Mouse (Mus musculus): ENCODE measurements around the gene Cyb5r4.
A peak's percentile ranks its signal among the peaks of the same experiment; 100 is the strongest.
"Not testable (repeated sequence)": the region's sequence is repeated elsewhere in the genome, so short reads cannot be mapped to it uniquely, and the experiment has no call there.

The Cyb5r4 gene

DNA sequence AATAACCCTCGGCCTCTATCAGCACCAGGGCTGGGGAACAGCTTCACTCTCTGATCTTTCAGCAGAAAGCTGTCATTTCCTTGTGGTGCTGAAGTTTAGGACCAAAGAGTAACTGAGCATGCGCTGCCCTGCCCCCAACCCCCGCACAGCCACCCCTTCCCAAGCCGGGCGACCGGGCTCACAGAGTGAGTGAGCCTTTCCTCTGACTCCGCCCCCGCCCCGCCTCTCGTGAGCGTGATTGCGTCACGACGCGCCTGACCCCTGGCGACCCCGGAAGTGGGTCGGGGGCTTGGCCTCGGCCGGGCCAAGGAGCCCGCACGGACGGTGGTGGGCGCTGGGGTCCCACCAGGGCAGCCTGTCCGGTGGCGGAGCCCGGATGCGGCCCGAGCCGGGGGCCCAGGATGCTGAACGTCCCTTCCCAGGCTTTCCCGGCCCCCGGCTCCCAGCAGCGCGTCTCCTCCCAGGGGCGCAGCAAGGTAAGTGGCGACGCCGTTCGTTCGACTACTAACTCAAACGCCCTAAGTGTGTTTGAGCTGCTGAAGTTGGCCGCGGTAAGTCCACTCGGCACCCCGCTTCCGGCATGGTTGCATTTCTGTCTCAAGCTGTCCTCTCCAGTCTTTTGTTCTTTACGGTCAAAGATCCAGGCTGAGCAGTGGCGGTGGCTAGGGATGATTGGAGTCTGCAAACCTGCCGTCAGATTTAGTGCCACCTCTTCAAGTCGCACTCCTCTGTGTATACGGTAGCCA lies at the start of gene Cyb5r4:
Gene Cyb5r4 (plus strand): TSS at position 237 of the 746 bp plus-strand sequence.
- peak; percentile 97 to 98 for DNase-seq

DNA sequence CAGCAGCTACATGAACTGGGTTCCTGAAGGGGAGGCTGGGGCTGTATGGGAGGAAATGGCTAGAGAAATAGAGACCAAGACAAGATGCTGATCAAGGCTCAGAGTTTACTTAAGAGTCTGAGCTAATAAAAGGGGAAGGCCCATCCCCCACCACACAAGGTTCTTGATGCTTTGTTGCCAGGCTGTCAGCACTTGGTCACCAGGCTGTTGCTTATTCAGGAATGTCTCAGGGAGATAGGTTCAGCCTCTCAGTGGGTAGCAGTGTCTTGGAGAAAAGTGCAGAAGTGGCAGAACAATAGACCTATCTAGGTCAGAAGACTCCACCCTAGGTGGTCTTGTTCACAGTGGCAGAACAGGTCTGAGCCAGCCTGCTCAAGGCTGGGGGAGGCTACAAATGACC lies 49.3 kb upstream of the Cyb5r4 start:
- DNase-seq = not testable (repeated sequence)

DNA sequence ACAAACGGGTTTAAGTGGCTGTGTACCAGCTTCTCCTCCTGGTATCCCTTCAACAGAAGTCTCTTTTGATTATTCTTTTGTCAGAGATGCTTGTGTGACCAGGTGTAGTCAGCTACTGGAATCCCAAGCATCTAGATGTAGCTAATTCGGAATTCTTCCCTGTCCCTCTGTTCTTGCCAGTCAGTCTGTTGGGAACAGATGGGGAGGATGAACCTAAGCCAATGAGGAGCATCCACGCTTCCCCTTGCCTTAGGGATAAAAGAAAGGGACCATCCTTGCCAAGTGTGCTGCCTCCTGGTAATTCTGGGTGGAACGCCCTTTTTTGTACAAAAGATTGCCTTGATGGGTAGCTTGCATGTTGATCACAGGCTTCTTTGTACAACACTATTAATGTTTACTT lies 48.3 kb upstream of the Cyb5r4 start:
- DNase-seq = no peak

DNA sequence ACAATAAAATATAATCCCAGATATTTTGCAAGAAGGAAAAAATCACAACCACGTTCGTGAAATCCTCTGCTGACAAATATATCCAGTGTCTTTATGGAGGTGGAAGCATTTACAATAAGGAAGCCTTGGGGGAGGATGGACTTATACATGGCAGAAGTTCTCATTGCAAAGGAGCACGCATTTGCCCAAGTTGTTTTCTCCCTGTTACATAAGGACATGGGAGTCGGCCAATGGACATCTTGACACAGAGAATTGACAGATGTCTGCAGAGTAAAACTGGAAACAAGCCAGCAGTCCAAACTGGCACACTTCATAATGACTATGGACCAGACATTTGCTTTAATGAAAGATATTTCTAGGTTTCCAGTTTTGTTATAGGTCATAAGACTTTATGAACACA lies 44.9 kb upstream of the Cyb5r4 start:
- no peak for DNase-seq

DNA sequence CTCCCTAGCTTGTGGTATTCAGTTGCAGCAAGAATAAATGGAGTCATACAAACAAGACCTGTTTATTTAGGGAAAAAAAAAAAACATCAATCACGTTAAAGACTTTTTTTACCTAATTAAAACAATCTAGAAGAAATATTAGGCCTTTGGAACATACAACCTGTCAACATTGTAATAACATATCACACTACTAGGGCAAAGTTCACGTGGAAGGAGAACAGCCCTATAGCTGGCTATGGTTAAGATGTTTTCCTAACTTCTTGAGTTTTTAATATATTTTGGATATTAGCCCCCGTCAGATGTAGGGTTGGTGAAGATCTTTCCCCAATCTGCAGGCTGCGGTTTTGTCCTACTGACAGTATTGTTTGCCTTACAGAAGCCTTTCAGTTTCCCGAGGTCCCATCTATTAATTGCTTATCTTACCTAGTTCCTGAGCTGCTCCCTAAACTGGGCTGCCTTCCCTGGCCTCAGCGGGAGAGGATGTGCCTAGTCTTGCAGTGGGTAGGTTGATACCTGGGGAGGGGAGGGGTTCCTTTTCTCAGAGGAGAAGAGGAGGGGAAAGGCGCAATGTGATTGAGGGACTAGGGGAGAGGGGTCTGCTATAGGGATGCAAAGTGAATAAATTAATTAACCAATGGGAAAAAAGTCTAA lies 43.4 kb upstream of the Cyb5r4 start:
- DNase-seq = no peak

DNA sequence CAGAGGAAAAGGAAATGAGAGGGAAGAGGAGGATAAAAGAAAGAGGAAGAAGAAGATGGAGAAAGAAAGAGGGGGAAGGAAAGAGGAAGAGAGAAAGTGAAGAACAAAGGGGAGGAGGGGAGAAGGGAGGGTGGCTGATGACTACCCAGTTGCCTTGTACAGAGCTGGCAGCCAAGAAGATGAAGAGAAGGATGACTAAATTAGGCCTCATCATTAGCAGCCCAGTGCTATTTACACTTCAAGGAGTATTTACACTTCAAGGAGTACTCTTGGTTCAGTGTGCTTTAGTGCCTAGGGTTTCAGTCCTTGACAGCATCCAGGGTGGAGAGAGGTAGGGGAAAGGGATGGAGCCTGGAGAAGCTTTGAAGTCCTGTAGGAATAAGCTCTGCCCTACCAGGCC lies 41.8 kb upstream of the Cyb5r4 start:
- no peak for DNase-seq

DNA sequence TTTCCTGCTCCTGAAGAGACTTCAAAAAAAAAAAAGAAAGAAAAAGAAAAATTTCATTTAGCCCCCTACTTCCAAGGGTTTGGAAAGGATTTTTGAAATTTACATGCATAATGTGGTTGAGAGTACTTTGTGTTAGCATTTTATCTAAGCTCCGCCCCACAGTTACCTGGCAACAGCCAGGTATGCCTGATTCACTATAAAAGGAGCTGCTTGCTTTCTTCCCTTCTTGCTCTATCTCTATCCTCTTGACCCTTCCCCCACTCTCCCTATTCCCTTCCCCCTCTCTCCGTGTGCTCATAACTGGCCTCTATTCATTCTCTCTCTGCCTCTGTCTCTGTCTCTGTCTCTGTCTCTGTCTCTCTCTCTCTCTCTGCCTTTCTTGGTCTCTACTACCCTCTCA lies 40.9 kb upstream of the Cyb5r4 start:
- no peak for DNase-seq

DNA sequence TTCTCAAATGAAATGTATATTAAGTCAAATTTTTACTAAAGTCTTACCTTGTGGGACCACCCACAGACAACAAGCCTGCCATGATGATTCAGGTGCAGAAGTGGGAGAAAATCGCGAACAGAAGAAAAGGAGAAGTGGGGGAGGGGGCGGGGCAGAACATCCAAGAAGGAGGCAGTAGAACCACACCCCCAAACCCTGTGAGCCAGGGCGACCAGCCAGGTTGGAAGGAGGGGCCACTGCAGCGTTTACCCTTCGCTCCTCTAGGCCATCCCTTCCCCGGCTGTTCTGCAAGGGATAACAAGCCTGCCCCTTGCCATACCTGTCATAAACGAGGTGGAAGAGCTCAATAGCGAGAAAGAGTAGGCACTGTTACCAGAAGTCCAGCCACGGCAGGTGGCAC lies 40.3 kb upstream of the Cyb5r4 start:
- no peak for DNase-seq

DNA sequence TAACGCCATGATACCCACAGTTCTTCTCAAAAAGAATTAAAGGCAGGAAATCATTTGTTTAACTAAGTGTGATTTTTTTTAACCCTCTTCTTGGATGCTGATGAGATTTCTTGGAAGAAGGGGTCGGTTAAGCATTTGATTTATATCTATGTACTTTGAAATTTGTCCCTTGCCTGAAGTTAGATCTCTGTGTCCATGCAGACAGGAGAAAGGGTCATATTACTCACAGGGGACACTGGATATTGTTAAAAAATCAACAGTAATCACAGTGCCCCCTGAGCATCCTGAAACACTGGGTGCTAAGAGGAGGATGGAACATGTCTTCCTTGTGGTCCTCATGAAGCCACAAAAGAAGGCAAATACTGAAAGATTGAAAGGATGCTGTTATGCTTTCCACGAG lies 37.2 kb upstream of the Cyb5r4 start:
- DNase-seq = no peak

DNA sequence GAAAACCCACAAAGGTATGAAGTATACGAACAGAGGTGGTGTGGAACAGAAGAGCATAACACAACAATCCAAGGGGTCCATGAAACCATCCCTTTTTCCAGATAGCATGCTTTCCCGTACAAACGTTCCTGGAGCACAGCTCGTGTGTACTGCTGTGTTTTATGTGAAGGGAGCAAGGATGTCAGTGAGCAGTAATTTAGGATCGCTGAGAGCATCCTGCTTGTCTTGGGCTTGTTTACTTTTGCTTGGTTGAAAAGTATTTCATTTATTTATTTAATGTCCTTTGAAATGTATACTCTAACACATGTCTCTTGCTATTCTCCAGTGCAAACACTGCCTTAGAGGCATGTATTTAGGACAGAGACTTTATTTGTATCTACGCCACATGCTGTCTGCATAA lies 36.7 kb upstream of the Cyb5r4 start:
- DNase-seq = no peak

DNA sequence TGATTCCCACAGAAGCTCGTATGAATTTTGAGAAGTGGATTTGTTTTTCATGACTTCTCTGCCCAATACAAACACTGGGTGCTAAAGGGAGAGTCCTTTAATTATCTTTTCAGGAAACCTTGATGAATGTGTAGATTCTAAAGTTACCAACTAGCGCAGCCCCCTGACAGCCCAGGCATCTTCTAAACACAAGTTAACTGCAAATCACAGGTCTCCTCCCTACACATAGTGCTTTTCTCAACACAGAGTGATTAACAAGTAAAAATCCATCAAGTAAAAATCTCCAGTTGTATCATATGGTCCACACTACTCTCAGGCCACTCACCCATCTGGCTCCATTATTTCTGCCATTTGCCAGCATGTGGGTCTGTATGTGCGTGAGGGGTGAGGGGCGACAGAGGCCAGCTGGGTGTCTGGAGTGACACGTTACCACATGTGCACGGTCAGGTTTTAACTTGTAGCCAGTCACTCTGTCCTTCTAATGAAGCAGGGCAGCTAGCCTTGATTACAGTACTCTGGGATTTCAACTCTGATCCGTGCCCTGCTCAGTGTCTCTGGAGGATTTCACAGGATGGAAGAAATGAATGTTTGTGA lies 35.0 kb upstream of the Cyb5r4 start:
- no peak for DNase-seq

DNA sequence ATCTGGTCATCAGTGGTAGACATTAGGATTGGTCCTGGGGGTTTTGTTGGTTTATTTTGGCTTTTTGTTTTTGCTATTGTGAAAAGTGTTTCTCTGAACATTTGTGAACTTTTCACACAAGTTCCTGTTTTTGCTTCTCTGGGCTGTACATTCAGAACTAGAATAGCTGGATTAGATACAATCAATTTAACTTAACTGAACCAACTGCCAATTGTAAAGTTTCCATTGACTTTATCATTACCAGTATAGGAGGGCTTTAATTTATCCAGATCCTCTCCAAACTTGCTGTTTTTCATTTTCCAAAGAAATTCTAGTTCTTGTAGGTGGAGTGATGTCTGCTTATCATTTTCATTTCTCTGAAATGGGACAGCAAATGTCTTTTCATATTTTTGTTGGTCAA lies 32.0 kb upstream of the Cyb5r4 start:
- DNase-seq = no peak

DNA sequence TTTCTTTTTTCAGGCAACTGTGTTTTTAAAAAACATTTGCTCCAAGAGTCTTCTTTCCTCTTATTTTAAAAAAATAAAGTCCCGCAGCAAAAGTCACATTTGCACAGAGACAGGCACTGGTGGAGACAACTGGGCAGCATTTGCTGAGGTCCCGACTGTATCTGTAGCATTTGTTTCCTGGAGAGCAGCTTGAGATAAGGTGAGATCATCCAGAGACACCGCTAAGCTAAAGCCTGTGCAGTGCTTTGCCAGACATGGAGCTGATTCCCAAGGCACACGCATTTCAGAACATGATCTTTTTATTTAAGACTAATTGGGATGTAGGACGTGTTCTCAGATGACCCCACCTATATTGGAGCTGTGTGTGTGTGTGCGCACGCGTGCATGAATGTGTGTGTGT lies 30.1 kb upstream of the Cyb5r4 start:
- no peak for DNase-seq

DNA sequence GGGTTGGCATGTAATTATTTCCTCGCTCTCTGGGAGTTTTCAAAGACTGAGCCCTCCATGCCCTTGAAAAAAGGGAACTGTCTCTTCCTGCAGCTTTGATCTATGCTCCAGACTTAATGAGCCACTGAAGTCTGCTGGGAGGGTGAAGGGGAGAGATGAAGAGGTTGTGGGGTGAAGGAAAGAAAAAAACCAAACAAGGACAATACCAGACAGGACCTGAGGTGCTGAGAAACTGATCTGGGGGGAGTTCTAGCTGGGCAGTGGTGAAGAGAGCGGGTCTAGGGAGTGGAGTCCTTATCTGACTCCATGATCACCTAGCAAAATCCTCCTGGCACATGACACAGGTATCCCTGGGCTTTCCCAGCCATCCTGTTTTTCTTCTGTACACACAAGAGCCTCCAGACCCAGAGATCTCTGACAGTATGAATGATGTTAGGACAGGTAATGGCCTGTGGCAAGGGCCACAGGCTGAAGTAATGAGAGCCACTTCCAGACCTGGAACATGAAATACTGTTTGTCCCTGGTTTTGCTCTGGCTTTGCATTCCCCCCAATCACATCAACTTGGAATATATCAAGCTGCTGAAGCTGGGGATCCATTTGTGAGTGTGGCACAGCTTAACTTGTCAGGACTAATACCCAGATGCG lies 24.6 kb upstream of the Cyb5r4 start:
- no peak for DNase-seq

DNA sequence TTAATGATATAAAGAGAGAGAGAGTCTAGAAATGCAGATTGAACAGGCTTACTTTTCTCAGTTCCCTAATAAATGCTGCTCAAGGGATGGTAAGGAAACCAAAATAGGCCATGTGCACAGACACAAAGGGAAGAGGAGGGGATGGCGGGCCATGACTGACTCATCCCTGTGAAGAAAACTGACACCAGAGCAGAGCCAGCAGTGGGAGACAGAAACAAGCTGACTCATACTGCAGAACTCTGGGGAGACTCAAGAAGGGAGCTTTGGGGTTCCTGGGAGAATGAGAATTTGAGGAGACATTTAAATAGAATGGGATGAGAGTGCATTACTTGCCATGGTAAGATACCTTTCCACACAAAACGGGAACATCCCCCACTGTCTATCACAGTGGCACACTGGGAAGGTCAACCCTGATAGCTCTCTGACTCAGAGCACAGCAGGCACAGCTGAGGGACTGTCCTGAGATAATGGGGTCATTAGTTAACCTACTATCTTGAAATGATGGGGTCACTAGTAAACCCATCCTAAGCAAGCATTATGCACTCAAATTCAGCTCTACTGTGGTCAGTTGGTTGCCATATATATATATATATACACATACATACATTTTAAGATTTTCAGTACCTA lies 21.7 kb upstream of the Cyb5r4 start:
- no peak for DNase-seq

DNA sequence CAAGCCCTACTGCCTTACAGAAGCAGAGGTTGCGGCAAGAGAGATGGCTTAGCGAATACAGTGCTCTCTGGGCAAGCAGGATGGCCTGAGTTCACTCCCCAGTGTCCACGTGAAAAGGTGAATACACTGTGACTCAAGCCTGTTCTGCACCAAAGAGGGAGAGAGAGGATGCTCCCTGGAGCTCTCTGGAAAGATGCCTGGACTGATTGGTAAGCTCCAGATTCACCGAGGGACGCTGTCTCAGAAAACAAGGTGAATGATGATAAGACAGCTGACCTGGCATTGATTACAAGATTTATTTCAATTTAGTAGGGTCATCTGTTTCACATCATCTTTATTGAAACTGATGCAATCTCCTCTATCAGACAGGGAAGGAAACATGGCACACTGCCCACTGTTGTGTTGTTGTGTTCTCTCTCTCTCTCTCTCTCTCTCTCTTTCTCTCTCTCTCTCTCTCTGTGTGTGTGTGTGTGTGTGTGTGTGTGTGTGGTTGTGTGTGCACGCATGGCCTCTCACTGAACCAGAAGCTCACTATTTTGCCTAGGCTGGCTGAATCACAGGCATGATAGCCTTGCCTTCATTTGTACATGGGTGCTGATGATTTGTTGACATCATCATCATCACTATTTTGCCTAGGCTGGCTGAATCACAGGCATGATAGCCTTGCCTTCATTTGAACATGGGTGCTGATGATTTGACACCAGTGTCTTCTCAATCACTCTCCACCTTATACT lies 16.9 kb upstream of the Cyb5r4 start:
- DNase-seq = no peak

DNA sequence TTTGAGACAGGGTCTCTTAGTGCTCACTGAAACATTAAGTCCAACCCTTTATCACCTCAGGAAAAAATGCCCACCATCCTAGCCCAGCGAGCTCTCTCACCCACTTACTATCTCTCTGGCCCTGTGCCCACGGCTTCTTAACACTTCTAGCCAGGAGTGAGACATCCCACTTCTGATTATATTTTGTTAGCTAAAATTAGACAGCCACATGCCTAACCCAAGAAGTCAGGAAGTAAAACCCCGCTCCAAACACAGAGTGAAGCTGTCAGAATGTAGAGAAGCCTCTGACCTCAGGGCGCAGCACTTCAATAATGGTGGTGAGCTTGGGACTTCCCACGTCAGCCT lies 16.4 kb upstream of the Cyb5r4 start:
- no peak for DNase-seq

DNA sequence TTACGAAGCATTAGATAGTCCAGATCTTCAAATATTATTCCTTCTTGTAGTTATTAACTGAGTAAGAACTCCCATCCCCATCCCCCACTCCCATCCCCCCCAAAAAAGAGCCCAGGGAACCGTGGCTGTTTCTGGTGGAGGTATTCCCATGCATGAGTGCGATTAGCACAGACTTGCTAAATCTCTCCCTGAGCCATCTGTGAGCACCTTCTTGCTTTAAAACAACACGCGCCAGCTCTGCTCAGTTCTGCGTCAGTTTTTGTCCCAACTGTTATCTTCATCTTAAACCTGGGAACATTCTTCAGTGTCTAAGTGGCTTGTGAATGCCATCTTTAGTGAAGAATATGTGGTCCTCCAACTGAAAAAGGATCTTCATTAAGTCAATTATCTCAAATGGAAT lies 13.3 kb upstream of the Cyb5r4 start:
- DNase-seq = no peak

DNA sequence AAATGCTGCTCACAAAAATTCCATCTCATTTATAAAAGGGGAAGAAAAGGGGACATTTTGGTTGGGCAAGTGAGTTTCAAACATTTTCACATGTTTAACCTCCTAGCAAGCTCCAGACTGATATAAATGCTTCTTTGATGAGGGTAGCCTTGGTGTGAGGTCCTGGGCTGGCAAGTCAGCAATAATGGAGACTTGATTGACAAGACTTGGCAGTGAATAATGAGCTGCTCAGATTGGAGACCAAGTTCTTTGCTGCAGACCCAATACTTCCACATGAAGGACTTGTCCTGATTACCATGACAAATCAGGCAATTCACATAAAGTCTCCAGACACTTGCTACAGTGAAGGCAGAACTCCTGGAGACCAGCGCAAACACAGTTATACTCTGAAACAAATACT lies 12.9 kb upstream of the Cyb5r4 start:
- DNase-seq = no peak

DNA sequence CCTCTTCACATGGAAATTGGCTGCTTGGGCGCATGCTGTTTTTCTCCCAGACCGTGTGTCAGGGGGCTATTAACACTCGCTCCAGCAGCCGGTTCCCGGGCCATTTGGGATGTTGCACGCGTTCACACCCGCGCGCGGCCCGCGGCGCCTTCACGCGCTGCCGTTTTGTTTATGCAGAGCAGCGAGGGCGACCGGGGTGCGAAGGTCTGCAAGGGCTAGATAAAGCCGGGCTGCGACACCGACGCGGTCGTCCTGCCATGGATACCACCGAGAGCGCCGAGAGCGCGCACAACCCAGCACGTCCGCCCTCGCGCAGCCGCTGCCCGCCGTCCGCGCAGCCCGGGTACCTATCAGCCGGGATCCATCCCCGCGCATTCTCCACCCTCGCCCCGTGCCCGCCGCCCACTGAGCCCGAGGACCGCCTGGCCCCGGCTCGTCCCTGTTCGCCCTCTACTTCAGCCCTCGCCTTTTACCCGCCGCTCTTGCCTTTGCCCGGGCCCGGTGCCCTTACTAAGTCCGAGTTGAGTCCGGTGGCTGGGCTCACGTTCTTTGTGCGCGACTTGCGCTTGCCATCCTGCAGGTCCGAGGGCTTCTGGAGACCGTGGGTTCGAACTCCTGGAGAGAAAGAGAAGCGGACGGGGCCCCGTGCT lies 6.4 kb upstream of the Cyb5r4 start, which contains the start of gene Ripply2:
Gene Ripply2 (plus strand): TSS at position 250 of the 650 bp plus-strand sequence.
- no peak for DNase-seq

DNA sequence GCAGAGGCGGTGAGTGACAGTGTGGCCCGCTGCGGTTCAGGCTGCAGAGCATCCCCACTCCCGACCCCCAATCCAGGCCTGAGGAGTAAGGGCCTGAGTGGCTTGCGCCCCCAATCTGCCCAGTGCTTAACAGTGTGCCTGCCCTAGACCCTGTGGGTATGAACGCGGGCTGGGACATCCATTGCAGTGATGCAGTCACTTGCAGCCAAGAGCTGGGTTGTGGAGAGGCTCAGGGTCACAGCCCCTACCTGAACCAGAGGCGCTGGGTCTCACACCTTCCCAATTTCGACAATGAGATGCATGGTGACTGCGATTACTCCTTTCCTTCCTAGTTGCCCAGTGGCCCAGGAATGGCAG lies 5.9 kb upstream of the Cyb5r4 start:
- DNase-seq = no peak

DNA sequence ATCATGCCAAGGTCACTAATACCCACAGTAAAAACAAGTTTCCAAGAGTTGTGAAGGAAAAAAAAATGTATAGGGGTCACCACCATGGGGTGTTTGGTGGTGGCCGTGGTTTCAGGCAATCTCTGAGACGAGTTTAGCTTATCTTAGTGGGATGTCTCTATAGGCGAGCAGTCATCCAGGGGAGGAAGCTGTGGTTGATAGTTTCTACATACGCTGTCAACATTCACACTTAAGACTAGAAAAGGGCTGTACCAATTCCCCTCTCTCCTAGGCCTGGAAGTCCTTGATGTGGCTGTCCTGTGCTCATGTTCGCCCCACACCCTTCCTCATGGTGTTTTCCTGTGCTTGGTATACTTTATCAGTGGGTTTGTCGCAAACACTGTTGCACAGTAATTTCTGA lies 4.0 kb downstream of the Cyb5r4 start:
- no peak for DNase-seq

Data from B cell, adult 2 months (primary cell).